Mouse (Mus musculus) midbrain, embryonic 12.5 days (tissue): Measurements from ENCODE around the gene Slc22a15. TPM values are rescaled to one million over a fixed set of nuclear protein-coding genes. Genes with fewer than 3 reads are reported as not detected.

ENCODE experiments used
- ATAC-seq: fragments of 200-750 bp; cut with Nextera tagmentation; 2 replicates; pipeline ENCODE4 v1.8.0; 2017; ENCODE audit warnings: low read depth, moderate TSS enrichment, moderate library complexity; ENCODE audit not compliant: low FRiP score
- H3K27ac ChIP-seq: fragments of 300-500 bp; sonication (generic); replicated peaks from 2 replicates; pipeline ENCODE4 v1.5.1; 2016; ENCODE audit warnings: mild to moderate bottlenecking
- H3K27me3 ChIP-seq: fragments of 300-500 bp; sonication (generic); 2 replicates; pipeline ENCODE4 v1.6.1; 2016; ENCODE audit warnings: mild to moderate bottlenecking
- H3K36me3 ChIP-seq: fragments of 300-500 bp; sonication (generic); 2 replicates; pipeline ENCODE4 v1.6.1; 2016
- H3K4me1 ChIP-seq: fragments of 300-500 bp; sonication (generic); 2 replicates; pipeline ENCODE4 v1.6.1; 2016
- H3K4me2 ChIP-seq: fragments of 300-500 bp; sonication (generic); replicated peaks from 2 replicates; pipeline ENCODE4 v1.6.1; 2016; ENCODE audit warnings: mild to moderate bottlenecking, moderate library complexity
- H3K4me3 ChIP-seq: fragments of 300-500 bp; sonication (generic); 2 replicates; pipeline ENCODE4 v1.5.1; 2016; ENCODE audit warnings: mild to moderate bottlenecking
- H3K9ac ChIP-seq: fragments of 300-500 bp; sonication (generic); replicated peaks from 2 replicates; pipeline ENCODE4 v1.6.1; 2016; ENCODE audit warnings: mild to moderate bottlenecking, moderate library complexity
- H3K9me3 ChIP-seq: fragments of 300-500 bp; sonication (generic); 2 replicates; pipeline ENCODE4 v1.6.1; 2016; ENCODE audit warnings: mild to moderate bottlenecking
- WGBS: fragments of 180-500 bp; shearing (Covaris S2); methylation state at CpG from one replicate; pipeline ENCODE4 v1.1.7; 2016; 5-methylcytosine and 5-hydroxymethylcytosine counted together
- polyA plus RNA-seq: library from polyadenylated mRNA; unstranded; fragments of >200 nt; fragmentation: Nextera tagmentation; extraction: Ambion mirVana; gene quantifications from 2 replicates; pipeline ENCODE4 v1.2.1, GENCODE M21; 2016

Slc22a15 gene
- polyA plus RNA-seq, 1 experiment from 2014 or later, result 8.2 TPM

GRCm38 (mm10) chr3:101940418-101940817 is 16.2 kb upstream of the Slc22a15 start:
- Histone ChIP-seq H3K27me3 (no peaks in the 10 kb centered on the region), H3K4me3 (no peak overlapping the region), H3K36me3 (no peaks in the 10 kb centered on the region), H3K9ac (no peak overlapping the region), H3K4me2 (no peak overlapping the region), H3K4me1 (no peaks in the 10 kb centered on the region), H3K27ac (no peak overlapping the region), H3K9me3 (no peaks in the 10 kb centered on the region)
- no peak for ATAC-seq
- WGBS, result 81% methylated on average over 4 of the region's 4 CpGs

GRCm38 (mm10) chr3:101939865-101940264 is 15.6 kb upstream of the Slc22a15 start:
- Histone ChIP-seq H3K4me2 (no peak overlapping the region), H3K9me3 (no peaks in the 10 kb centered on the region), H3K27me3 (no peaks in the 10 kb centered on the region), H3K36me3 (no peaks in the 10 kb centered on the region), H3K9ac (no peak overlapping the region), H3K4me3 (no peak overlapping the region), H3K4me1 (no peaks in the 10 kb centered on the region), H3K27ac (no peak overlapping the region)
- ATAC-seq, result no peak
- WGBS, result 78% methylated on average over 3 of the region's 3 CpGs

GRCm38 (mm10) chr3:101939152-101939551 is 14.9 kb upstream of the Slc22a15 start:
- H3K36me3 ChIP-seq, result no peaks in the 10 kb centered on the region
- no peak overlapping the region for H3K9ac ChIP-seq
- H3K9me3 ChIP-seq, result no peaks in the 10 kb centered on the region
- H3K27me3 ChIP-seq, result no peaks in the 10 kb centered on the region
- no peak overlapping the region for H3K27ac ChIP-seq
- H3K4me1 ChIP-seq, result no peaks in the 10 kb centered on the region
- 73% methylated on average over 7 of the region's 7 CpGs for WGBS
- ATAC-seq, result no peak
- no peak overlapping the region for H3K4me2 ChIP-seq
- H3K4me3 ChIP-seq, result no peak overlapping the region

- Histone ChIP-seq H3K27me3 (no peaks in the 10 kb centered on the region), H3K4me1 (no peaks in the 10 kb centered on the region), H3K9ac (no peak overlapping the region), H3K36me3 (no peaks in the 10 kb centered on the region), H3K9me3 (no peaks in the 10 kb centered on the region), H3K4me3 (no peak overlapping the region), H3K4me2 (no peak overlapping the region), H3K27ac (no peak overlapping the region)
- ATAC-seq, result no peak
- 69% methylated on average over 3 of the region's 3 CpGs for WGBS
These were observed 12.1 kb upstream of the Slc22a15 start for GRCm38 (mm10) chr3:101936369-101936768.

- Histone ChIP-seq H3K9me3 (no peaks in the 10 kb centered on the region), H3K4me2 (no peak overlapping the region), H3K4me3 (no peak overlapping the region), H3K4me1 (peaks cover 15% of the 10 kb centered on the region), H3K27me3 (no peaks in the 10 kb centered on the region), H3K36me3 (no peaks in the 10 kb centered on the region), H3K9ac (no peak overlapping the region), H3K27ac (no peak overlapping the region)
- no peak for ATAC-seq
- WGBS, result 96% methylated on average over 2 of the region's 2 CpGs
These were observed 9.6 kb upstream of the Slc22a15 start for GRCm38 (mm10) chr3:101933820-101934219.

GRCm38 (mm10) chr3:101929105-101929876 is 5.0 kb upstream of the Slc22a15 start:
- WGBS, result 44% methylated on average over 4 of the region's 4 CpGs
- Histone ChIP-seq H3K9ac (no peak overlapping the region), H3K9me3 (no peaks in the 10 kb centered on the region), H3K4me2 (no peak overlapping the region), H3K36me3 (no peaks in the 10 kb centered on the region), H3K27me3 (no peaks in the 10 kb centered on the region), H3K4me3 (no peak overlapping the region), H3K27ac (no peak overlapping the region), H3K4me1 (peaks cover 27% of the 10 kb centered on the region)
- peak; percentile 71 for ATAC-seq

GRCm38 (mm10) chr3:101926636-101927035 is 2.4 kb upstream of the Slc22a15 start:
- H3K9ac ChIP-seq, result no peak overlapping the region
- H3K4me1 ChIP-seq, result peaks cover 38% of the 10 kb centered on the region
- H3K27ac ChIP-seq, result no peak overlapping the region
- H3K4me2 ChIP-seq, result no peak overlapping the region
- peaks cover 8% of the 10 kb centered on the region; the same call in 1 of the 2 replicates for H3K27me3 ChIP-seq
- no peaks in the 10 kb centered on the region for H3K9me3 ChIP-seq
- no peak for ATAC-seq
- H3K36me3 ChIP-seq, result no peaks in the 10 kb centered on the region
- no peak overlapping the region for H3K4me3 ChIP-seq

GRCm38 (mm10) chr3:101925663-101926062 is 1.4 kb upstream of the Slc22a15 start:
- Histone ChIP-seq H3K36me3 (no peaks in the 10 kb centered on the region), H3K9ac (no peak overlapping the region), H3K4me2 (0 out of 2 replicates have a peak overlapping the region, but pooled peaks have one; percentile 77), H3K4me1 (peaks cover 33% of the 10 kb centered on the region), H3K27me3 (peaks cover 8% of the 10 kb centered on the region; the same call in 1 of the 2 replicates), H3K4me3 (no peak overlapping the region), H3K27ac (peak overlapping the region; percentile 60), H3K9me3 (no peaks in the 10 kb centered on the region)
- ATAC-seq, result no peak
- WGBS, result 84% methylated on average over 1 of the region's 1 CpGs

- WGBS, result 91% methylated on average over 7 of the region's 7 CpGs
- Histone ChIP-seq H3K4me3 (no peak overlapping the region), H3K27ac (no peak overlapping the region), H3K9ac (no peak overlapping the region), H3K4me2 (peak overlapping the region; percentile 77; the same call in 1 of the 2 replicates), H3K27me3 (peaks cover 8% of the 10 kb centered on the region; the same call in 1 of the 2 replicates), H3K4me1 (peaks cover 27% of the 10 kb centered on the region), H3K9me3 (no peaks in the 10 kb centered on the region), H3K36me3 (no peaks in the 10 kb centered on the region)
- ATAC-seq, result no peak
These were observed 1.9 kb downstream of the Slc22a15 start for GRCm38 (mm10) chr3:101922366-101922765.

- no peak overlapping the region for H3K4me3 ChIP-seq
- no peak overlapping the region for H3K4me2 ChIP-seq
- H3K9ac ChIP-seq, result no peak overlapping the region
- peaks cover 8% of the 10 kb centered on the region; the same call in 1 of the 2 replicates for H3K27me3 ChIP-seq
- no peak overlapping the region for H3K27ac ChIP-seq
- peaks cover 5% of the 10 kb centered on the region; the same call in 1 of the 2 replicates for H3K36me3 ChIP-seq
- WGBS, result 87% methylated on average over 3 of the region's 3 CpGs
- ATAC-seq, result no peak
- peaks cover 13% of the 10 kb centered on the region for H3K4me1 ChIP-seq
- no peaks in the 10 kb centered on the region for H3K9me3 ChIP-seq
These were observed 5.7 kb downstream of the Slc22a15 start for GRCm38 (mm10) chr3:101918526-101918925.

GRCm38 (mm10) chr3:101917665-101918064 is 6.6 kb downstream of the Slc22a15 start:
- H3K4me2 ChIP-seq, result no peak overlapping the region
- 45% methylated on average over 3 of the region's 3 CpGs for WGBS
- no peak overlapping the region for H3K27ac ChIP-seq
- 0 out of 2 replicates have a peak, but pooled peaks cover 2% of the 10 kb centered on the region for H3K27me3 ChIP-seq
- peaks cover 8% of the 10 kb centered on the region; the same call in 1 of the 2 replicates for H3K4me1 ChIP-seq
- H3K9ac ChIP-seq, result no peak overlapping the region
- no peak for ATAC-seq
- peaks cover 5% of the 10 kb centered on the region; the same call in 1 of the 2 replicates for H3K36me3 ChIP-seq
- H3K4me3 ChIP-seq, result no peak overlapping the region
- H3K9me3 ChIP-seq, result no peaks in the 10 kb centered on the region

GRCm38 (mm10) chr3:101916525-101916924 is 7.7 kb downstream of the Slc22a15 start:
- H3K9ac ChIP-seq, result no peak overlapping the region
- H3K36me3 ChIP-seq, result peaks cover 5% of the 10 kb centered on the region; the same call in 1 of the 2 replicates
- WGBS, result 84% methylated on average over 5 of the region's 5 CpGs
- H3K4me3 ChIP-seq, result no peak overlapping the region
- peaks cover 4% of the 10 kb centered on the region; the same call in 1 of the 2 replicates for H3K4me1 ChIP-seq
- H3K9me3 ChIP-seq, result no peaks in the 10 kb centered on the region
- H3K27me3 ChIP-seq, result no peaks in the 10 kb centered on the region
- H3K27ac ChIP-seq, result no peak overlapping the region
- no peak overlapping the region for H3K4me2 ChIP-seq
- ATAC-seq, result no peak
